Mouse (Mus musculus): ENCODE data around the gene Aldh18a1.
"Not testable (repeated sequence)": the region's sequence is repeated elsewhere in the genome, so short reads cannot be mapped to it uniquely, and the experiment has no call there.

The Aldh18a1 gene

GRCm38 (mm10) chr19:40586908-40587307, 1.4 kb downstream of the Aldh18a1 start:
- no peak for DNase-seq (ENCODE audit: low spot score)

- no peak for DNase-seq (ENCODE audit: low spot score)
Observed at GRCm38 (mm10) chr19:40581662-40582061, 6.6 kb downstream of the Aldh18a1 start.

- DNase-seq (ENCODE audit: low spot score), result no peak
Observed at GRCm38 (mm10) chr19:40580902-40581301, 7.4 kb downstream of the Aldh18a1 start.

GRCm38 (mm10) chr19:40575438-40575837, 12.8 kb downstream of the Aldh18a1 start:
- no peak for DNase-seq (ENCODE audit: low spot score)

GRCm38 (mm10) chr19:40570726-40571125, 17.5 kb downstream of the Aldh18a1 start:
- no peak for DNase-seq (ENCODE audit: low spot score)

GRCm38 (mm10) chr19:40567616-40568015, 20.6 kb downstream of the Aldh18a1 start:
- no peak for DNase-seq (ENCODE audit: low spot score)

GRCm38 (mm10) chr19:40563880-40564645, 24.2 kb downstream of the Aldh18a1 start:
- no peak for DNase-seq (ENCODE audit: low spot score)

GRCm38 (mm10) chr19:40561521-40561920, 26.7 kb downstream of the Aldh18a1 start:
- DNase-seq (ENCODE audit: low spot score), result not testable (repeated sequence)

- DNase-seq (ENCODE audit: low spot score), result no peak
Observed at GRCm38 (mm10) chr19:40556029-40556428, 32.2 kb downstream of the Aldh18a1 start.

- no peak for DNase-seq (ENCODE audit: low spot score)
Observed at GRCm38 (mm10) chr19:40555136-40555535, 33.1 kb downstream of the Aldh18a1 start.

- no peak for DNase-seq (ENCODE audit: low spot score)
Observed at GRCm38 (mm10) chr19:40554343-40554742, 33.9 kb downstream of the Aldh18a1 start.

- DNase-seq (ENCODE audit: low spot score), result no peak
Observed at GRCm38 (mm10) chr19:40553849-40554248, 34.4 kb downstream of the Aldh18a1 start.

GRCm38 (mm10) chr19:40553014-40553789, 35.1 kb downstream of the Aldh18a1 start:
- DNase-seq (ENCODE audit: low spot score), result no peak

- no peak for DNase-seq (ENCODE audit: low spot score)
Observed at GRCm38 (mm10) chr19:40549516-40550135, 38.6 kb downstream of the Aldh18a1 start.

GRCm38 (mm10) chr19:40548796-40549515, 39.3 kb downstream of the Aldh18a1 start:
- no peak for DNase-seq (ENCODE audit: low spot score)

GRCm38 (mm10) chr19:40548386-40548785, 39.9 kb downstream of the Aldh18a1 start:
- DNase-seq (ENCODE audit: low spot score), result no peak

- DNase-seq (ENCODE audit: low spot score), result peak; percentile 35
Observed at GRCm38 (mm10) chr19:40544856-40545255, 43.4 kb downstream of the Aldh18a1 start.

- DNase-seq (ENCODE audit: low spot score), result no peak
Observed at GRCm38 (mm10) chr19:40542776-40543175, 45.5 kb downstream of the Aldh18a1 start.

GRCm38 (mm10) chr19:40536526-40536925, 51.7 kb downstream of the Aldh18a1 start:
- no peak for DNase-seq (ENCODE audit: low spot score)

GRCm38 (mm10) chr19:40532525-40532924, 55.7 kb downstream of the Aldh18a1 start:
- DNase-seq (ENCODE audit: low spot score), result no peak

- no peak for DNase-seq (ENCODE audit: low spot score)
Observed at GRCm38 (mm10) chr19:40530323-40530722, 57.9 kb downstream of the Aldh18a1 start.

- no peak for DNase-seq (ENCODE audit: low spot score)
Observed at GRCm38 (mm10) chr19:40528254-40528653, 60.0 kb downstream of the Aldh18a1 start.

Measured in left cerebral cortex, adult 11 months (tissue).